Mouse (Mus musculus) kidney, embryonic 14.5 days (tissue): ENCODE results near the gene Gfm2. TPM values are rescaled to one million over a fixed set of nuclear protein-coding genes. Genes with fewer than 3 reads are reported as not detected.

Source experiments
- polyA plus RNA-seq: library from polyadenylated mRNA; unstranded; fragments of >200 nt; fragmentation: Nextera tagmentation; extraction: Ambion mirVana; gene quantifications from 2 replicates; pipeline ENCODE4 v1.2.1, GENCODE M21; 2014

Gene Gfm2
- polyA plus RNA-seq, 1 experiment from 2014 or later: 35.3 TPM

Other genes with a start within 250 kb of the Gfm2 start
- gene Gcnt4, start 213.2 kb upstream of the Gfm2 start, polyA plus RNA-seq: 0.59 and 0.99 TPM in 2 replicates
- gene 1700029F12Rik, start 103.6 kb upstream of the Gfm2 start, polyA plus RNA-seq: not detected in 2 replicates
- 2.7 and 4.7 TPM in 2 replicates for gene Fam169a, start 70.7 kb upstream of the Gfm2 start, polyA plus RNA-seq
- 3.6 and 3.8 TPM in 2 replicates for gene Gm6169, start 38.7 kb upstream of the Gfm2 start, polyA plus RNA-seq
- gene Nsa2, start within 50 bp of the Gfm2 start, polyA plus RNA-seq: 77.1 and 100 TPM in 2 replicates
- 25.3 and 31.3 TPM in 2 replicates for gene Hexb, start 60.4 kb downstream of the Gfm2 start, polyA plus RNA-seq
- gene Enc1, start 103.2 kb downstream of the Gfm2 start, polyA plus RNA-seq: 14.2 and 14.6 TPM in 2 replicates